Mouse (Mus musculus): ENCODE results near the gene Dph5. TPM values are rescaled to one million over a fixed set of nuclear protein-coding genes. Genes with fewer than 3 reads are reported as not detected.

Gene Dph5
- 6.9 TPM for polyA plus RNA-seq (2014; fragmentation: Illumina TruSeq; extraction: RNeasy Lipid Tissue Mini Kit (QIAGEN cat#74804); ENCODE audit: low replicate concordance)

GRCm38 (mm10) chr3:115887427-115888309 lies at the start of gene Dph5:
Gene Dph5, plus strand, starts transcription at chr3:115887837.

Other genes starting within 250 kb of the Dph5 start
- gene S1pr1, start 172.8 kb upstream of the Dph5 start, polyA plus RNA-seq (2014; fragmentation: Illumina TruSeq; extraction: RNeasy Lipid Tissue Mini Kit (QIAGEN cat#74804); ENCODE audit: low replicate concordance) = 16.6 TPM
- 51.3 TPM for gene Slc30a7, start 119.6 kb downstream of the Dph5 start, polyA plus RNA-seq (2014; fragmentation: Illumina TruSeq; extraction: RNeasy Lipid Tissue Mini Kit (QIAGEN cat#74804); ENCODE audit: low replicate concordance)
- gene Extl2, start 119.6 kb downstream of the Dph5 start, polyA plus RNA-seq (2014; fragmentation: Illumina TruSeq; extraction: RNeasy Lipid Tissue Mini Kit (QIAGEN cat#74804); ENCODE audit: low replicate concordance) = 7.4 TPM
- gene Vcam1, start 241.9 kb downstream of the Dph5 start, polyA plus RNA-seq (2014; fragmentation: Illumina TruSeq; extraction: RNeasy Lipid Tissue Mini Kit (QIAGEN cat#74804); ENCODE audit: low replicate concordance) = 14.0 TPM

Measured in small intestine, adult 10 weeks (tissue).